Mouse (Mus musculus): ENCODE data around the gene 4930502E18Rik. TPM values are rescaled to one million over a fixed set of nuclear protein-coding genes. Genes with fewer than 3 reads are reported as not detected.
"Not testable (repeated sequence)": the region's sequence is repeated elsewhere in the genome, so short reads cannot be mapped to it uniquely, and the experiment has no call there.

4930502E18Rik gene
- total RNA-seq (2014; fragmentation: Nextera tagmentation), result not detected in 2 replicates
- 0.12 TPM in 1 of 2 replicates, not detected in the other for total RNA-seq (2017)
- polyA plus RNA-seq (2012), result not detected in 2 replicates

GRCm38 (mm10) chrX:53724596-53724995 lies at the start of gene 4930502E18Rik:
TSS of gene 4930502E18Rik (plus strand) at chrX:53724826.
- no peaks in the 10 kb centered on the region for H3K27me3 ChIP-seq (ENCODE audit: insufficient read depth, low read length)
- no peaks in the 10 kb centered on the region for H3K4me1 ChIP-seq (ENCODE audit: insufficient read depth, low read depth, low read length)
- DNase-seq (ENCODE audit: low spot score) (no peak), ATAC-seq (ENCODE audit: extremely low read depth, insufficient number of reproducible peaks, low FRiP score, poor library complexity, severe bottlenecking) (no peak)
- TF ChIP-seq POLR2AphosphoS5 (IDR thresholded peaks at IDR 0.05; ENCODE audit: insufficient replicate concordance, low read depth, low read length), result no peak
- TF ChIP-seq GATA1 (IDR thresholded peaks at IDR 0.05; ENCODE audit: borderline replicate concordance, low read length), result no peak
- TF ChIP-seq CTCF (IDR thresholded peaks at IDR 0.05; ENCODE audit: low read depth, low read length), result no peak
- TF ChIP-seq GATA2 (IDR thresholded peaks at IDR 0.05; ENCODE audit: borderline replicate concordance, low read depth, low read length), result no peak
- no peak for TF ChIP-seq TAL1 (conservative IDR thresholded peaks at IDR 0.05; ENCODE audit: low read depth, low read length)
- H3K9me3 ChIP-seq (replicated peaks), result no peaks in the 10 kb centered on the region
- no peak within 1 kb of the TSS for H3K4me3 ChIP-seq (ENCODE audit: low read depth, low read length)
- H3K36me3 ChIP-seq (replicated peaks), result no peaks in the 10 kb centered on the region

GRCm38 (mm10) chrX:53676943-53677342 lies 47.7 kb upstream of the 4930502E18Rik start:
- H3K4me3 ChIP-seq (ENCODE audit: low read depth, low read length); H3K4me1 ChIP-seq (ENCODE audit: insufficient read depth, low read depth, low read length); H3K27me3 ChIP-seq (ENCODE audit: insufficient read depth, low read length); ATAC-seq (ENCODE audit: extremely low read depth, insufficient number of reproducible peaks, low FRiP score, poor library complexity, severe bottlenecking); H3K9me3 ChIP-seq (replicated peaks); DNase-seq (ENCODE audit: low spot score); H3K36me3 ChIP-seq (replicated peaks): not testable (repeated sequence)

GRCm38 (mm10) chrX:53682650-53683049 lies 42.0 kb upstream of the 4930502E18Rik start:
- not testable (repeated sequence) for ATAC-seq (ENCODE audit: extremely low read depth, insufficient number of reproducible peaks, low FRiP score, poor library complexity, severe bottlenecking)

GRCm38 (mm10) chrX:53684676-53685075 lies 40.0 kb upstream of the 4930502E18Rik start:
- H3K27me3 ChIP-seq (ENCODE audit: insufficient read depth, low read length); H3K4me3 ChIP-seq (ENCODE audit: low read depth, low read length); ATAC-seq (ENCODE audit: extremely low read depth, insufficient number of reproducible peaks, low FRiP score, poor library complexity, severe bottlenecking); DNase-seq (ENCODE audit: low spot score); H3K4me1 ChIP-seq (ENCODE audit: insufficient read depth, low read depth, low read length); H3K36me3 ChIP-seq (replicated peaks); H3K9me3 ChIP-seq (replicated peaks): not testable (repeated sequence)

More at GRCm38 (mm10) chrX:53682650-53683049, 42.0 kb upstream of the 4930502E18Rik start:
- not testable (repeated sequence) for DNase-seq (ENCODE audit: low spot score); H3K4me1 ChIP-seq (ENCODE audit: insufficient read depth, low read depth, low read length); H3K36me3 ChIP-seq (replicated peaks); H3K9me3 ChIP-seq (replicated peaks); H3K27me3 ChIP-seq (ENCODE audit: insufficient read depth, low read length); H3K4me3 ChIP-seq (ENCODE audit: low read depth, low read length)

GRCm38 (mm10) chrX:53692065-53692464 lies 32.6 kb upstream of the 4930502E18Rik start:
- Histone ChIP-seq H3K4me3 (ENCODE audit: low read depth, low read length) (no peak overlapping the region), H3K9me3 (replicated peaks) (no peaks in the 10 kb centered on the region), H3K4me1 (ENCODE audit: insufficient read depth, low read depth, low read length) (no peaks in the 10 kb centered on the region), H3K27me3 (ENCODE audit: insufficient read depth, low read length) (no peaks in the 10 kb centered on the region), H3K36me3 (replicated peaks) (no peaks in the 10 kb centered on the region)
- no peak for TF ChIP-seq TAL1 (conservative IDR thresholded peaks at IDR 0.05; ENCODE audit: low read depth, low read length)
- no peak for TF ChIP-seq CTCF (IDR thresholded peaks at IDR 0.05; ENCODE audit: low read depth, low read length)
- no peak for TF ChIP-seq POLR2AphosphoS5 (IDR thresholded peaks at IDR 0.05; ENCODE audit: insufficient replicate concordance, low read depth, low read length)
- TF ChIP-seq GATA2 (IDR thresholded peaks at IDR 0.05; ENCODE audit: borderline replicate concordance, low read depth, low read length), result no peak
- no peak for TF ChIP-seq GATA1 (IDR thresholded peaks at IDR 0.05; ENCODE audit: borderline replicate concordance, low read length)
- ATAC-seq (ENCODE audit: extremely low read depth, insufficient number of reproducible peaks, low FRiP score, poor library complexity, severe bottlenecking) (no peak), DNase-seq (ENCODE audit: low spot score) (no peak)

- no peaks in the 10 kb centered on the region for H3K27me3 ChIP-seq (ENCODE audit: insufficient read depth, low read length)
- H3K9me3 ChIP-seq (replicated peaks), result no peaks in the 10 kb centered on the region
- DNase-seq (ENCODE audit: low spot score), result no peak
- no peak overlapping the region for H3K4me3 ChIP-seq (ENCODE audit: low read depth, low read length)
- no peaks in the 10 kb centered on the region for H3K4me1 ChIP-seq (ENCODE audit: insufficient read depth, low read depth, low read length)
- ATAC-seq (ENCODE audit: extremely low read depth, insufficient number of reproducible peaks, low FRiP score, poor library complexity, severe bottlenecking), result no peak
- H3K36me3 ChIP-seq (replicated peaks), result no peaks in the 10 kb centered on the region
- TF ChIP-seq TAL1 (conservative IDR thresholded peaks at IDR 0.05; ENCODE audit: low read depth, low read length) (no peak), GATA1 (IDR thresholded peaks at IDR 0.05; ENCODE audit: borderline replicate concordance, low read length) (no peak), GATA2 (IDR thresholded peaks at IDR 0.05; ENCODE audit: borderline replicate concordance, low read depth, low read length) (no peak), CTCF (IDR thresholded peaks at IDR 0.05; ENCODE audit: low read depth, low read length) (no peak), POLR2AphosphoS5 (IDR thresholded peaks at IDR 0.05; ENCODE audit: insufficient replicate concordance, low read depth, low read length) (no peak)
Measured at GRCm38 (mm10) chrX:53693141-53693540, 31.5 kb upstream of the 4930502E18Rik start.

GRCm38 (mm10) chrX:53694008-53694777 lies 30.4 kb upstream of the 4930502E18Rik start:
- Histone ChIP-seq H3K36me3 (replicated peaks) (no peaks in the 10 kb centered on the region), H3K4me1 (ENCODE audit: insufficient read depth, low read depth, low read length) (no peaks in the 10 kb centered on the region), H3K9me3 (replicated peaks) (no peaks in the 10 kb centered on the region), H3K4me3 (ENCODE audit: low read depth, low read length) (no peak overlapping the region), H3K27me3 (ENCODE audit: insufficient read depth, low read length) (no peaks in the 10 kb centered on the region)
- no peak for TF ChIP-seq GATA2 (IDR thresholded peaks at IDR 0.05; ENCODE audit: borderline replicate concordance, low read depth, low read length)
- TF ChIP-seq TAL1 (conservative IDR thresholded peaks at IDR 0.05; ENCODE audit: low read depth, low read length), result no peak
- TF ChIP-seq GATA1 (IDR thresholded peaks at IDR 0.05; ENCODE audit: borderline replicate concordance, low read length), result no peak
- ATAC-seq (ENCODE audit: extremely low read depth, insufficient number of reproducible peaks, low FRiP score, poor library complexity, severe bottlenecking) (no peak), DNase-seq (ENCODE audit: low spot score) (no peak)

Measured in G1E (cell line).